Mouse (Mus musculus): ENCODE results near the gene Cast. TPM values are rescaled to one million over a fixed set of nuclear protein-coding genes. Genes with fewer than 3 reads are reported as not detected.
A peak's percentile ranks its signal among the peaks of the same experiment; 100 is the strongest.

Cast gene
- polyA plus RNA-seq, 1 experiment from 2014 or later = 23.0 TPM

DNA sequence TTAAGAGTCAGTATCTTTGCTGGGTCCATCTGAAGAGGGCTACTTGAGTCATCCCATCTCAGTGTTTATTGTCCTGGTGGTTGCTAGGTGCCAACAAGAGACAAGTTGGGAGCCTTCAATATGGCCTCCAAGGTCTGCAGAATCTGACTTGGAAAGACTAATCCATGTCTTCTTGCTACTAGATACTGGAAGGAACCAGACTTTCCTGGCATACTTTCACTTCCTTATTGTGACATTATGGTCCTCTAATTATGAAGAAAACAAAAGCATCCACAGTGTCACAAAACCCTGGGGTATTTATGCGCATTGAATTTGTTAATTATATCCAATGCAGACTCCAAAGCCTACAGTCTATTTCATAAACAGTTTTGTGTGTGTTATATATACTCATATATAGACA lies 7.1 kb upstream of the Cast start:
- DNase-seq (ENCODE audit: low spot score) = no peak
- Histone ChIP-seq H3K4me1 (replicated peaks; ENCODE audit: insufficient read depth, low read length) (no peaks in the 10 kb centered on the region), H3K27ac (no peak overlapping the region), H3K27me3 (ENCODE audit: insufficient read depth, low read length) (no peaks in the 10 kb centered on the region), H3K9me3 (replicated peaks; ENCODE audit: low read length) (no peaks in the 10 kb centered on the region), H3K9ac (ENCODE audit: low read depth, low read length) (no peak overlapping the region), H3K4me2 (ENCODE audit: low read length) (no peak overlapping the region), H3K4me3 (replicated peaks; ENCODE audit: low read depth, low read length) (no peak overlapping the region), H3K36me3 (ENCODE audit: insufficient read depth, low read length) (no peaks in the 10 kb centered on the region)
- ATAC-seq (replicated peaks; ENCODE audit: low FRiP score, low read depth) = no peak
- 90% methylated on average over 1 of the region's 1 CpGs for WGBS
- TF ChIP-seq CTCF (IDR thresholded peaks at IDR 0.05; ENCODE audit: low read depth) = no peak

DNA sequence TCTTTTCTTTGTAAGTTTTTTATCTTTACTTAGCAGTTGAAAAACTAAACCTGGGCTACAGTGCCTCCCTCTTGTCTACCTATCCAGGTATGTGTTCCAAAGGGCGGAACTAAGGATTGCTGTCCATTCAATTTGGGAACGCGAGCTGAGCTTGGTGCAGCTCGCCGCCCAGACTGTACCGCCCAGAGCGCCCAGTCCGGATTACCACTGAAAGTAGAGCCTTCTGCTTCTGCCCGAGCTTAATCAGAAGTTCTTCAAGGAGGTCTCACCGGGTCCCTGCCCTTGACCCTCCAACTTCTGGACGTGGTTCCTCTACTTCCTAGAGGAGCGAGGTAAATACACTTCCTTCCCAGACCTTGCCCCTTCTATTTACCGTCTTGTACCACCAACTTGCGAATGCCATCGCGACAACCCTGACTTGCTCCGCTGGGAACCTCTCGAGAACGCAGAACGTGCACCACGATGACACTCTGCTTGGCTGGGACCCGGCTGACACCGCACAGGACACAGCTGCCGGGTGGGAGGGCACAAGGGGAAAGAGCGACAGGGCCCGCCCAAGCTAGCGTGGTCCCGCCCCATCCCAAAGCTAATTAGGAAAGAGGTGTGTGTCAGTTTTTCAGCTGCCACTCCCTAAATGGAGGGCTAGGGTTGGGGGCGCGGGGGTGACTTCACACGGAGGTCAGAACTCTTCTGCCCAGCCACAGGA lies 1.0 kb downstream of the Cast start:
- Histone ChIP-seq H3K9ac (ENCODE audit: low read depth, low read length) (peak overlapping the region; percentile 82), H3K9me3 (replicated peaks; ENCODE audit: low read length) (no peaks in the 10 kb centered on the region), H3K36me3 (ENCODE audit: insufficient read depth, low read length) (no peaks in the 10 kb centered on the region), H3K27ac (peak overlapping the region; percentile 86), H3K4me2 (ENCODE audit: low read length) (peak overlapping the region; percentile 88), H3K4me1 (replicated peaks; ENCODE audit: insufficient read depth, low read length) (no peaks in the 10 kb centered on the region), H3K4me3 (replicated peaks; ENCODE audit: low read depth, low read length) (peak overlapping the region; percentile 78), H3K27me3 (ENCODE audit: insufficient read depth, low read length) (no peaks in the 10 kb centered on the region)
- TF ChIP-seq CTCF (IDR thresholded peaks at IDR 0.05; ENCODE audit: low read depth) = no peak
- DNase-seq (ENCODE audit: low spot score) (peak; percentile 88), ATAC-seq (replicated peaks; ENCODE audit: low FRiP score, low read depth) (peak; percentile 95)
- WGBS = under 1% methylated on average over 31 of the region's 31 CpGs

DNA sequence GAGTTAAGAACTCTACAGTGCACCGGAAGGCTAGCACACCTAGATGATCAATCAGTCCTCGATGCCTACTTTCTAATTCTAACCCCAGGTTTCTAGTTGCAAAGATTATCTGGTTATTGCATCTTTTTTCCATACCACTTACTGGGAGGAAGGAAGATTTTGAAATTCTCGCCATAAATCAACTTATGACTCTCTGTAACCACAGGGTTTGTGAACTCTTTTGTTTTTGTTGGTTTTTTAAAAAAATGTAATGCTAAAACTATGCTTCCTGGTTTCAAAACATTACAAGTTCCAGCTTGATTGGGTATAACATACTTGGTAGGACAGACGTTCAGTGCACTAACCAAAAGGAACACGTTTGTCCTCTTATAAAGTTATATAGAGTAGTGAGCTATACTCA lies 1.7 kb downstream of the Cast start:
- TF ChIP-seq CTCF (IDR thresholded peaks at IDR 0.05; ENCODE audit: low read depth) = no peak
- no peaks in the 10 kb centered on the region for H3K9me3 ChIP-seq (replicated peaks; ENCODE audit: low read length)
- ATAC-seq (replicated peaks; ENCODE audit: low FRiP score, low read depth) (no peak), DNase-seq (ENCODE audit: low spot score) (peak; percentile 35)
- H3K4me1 ChIP-seq (replicated peaks; ENCODE audit: insufficient read depth, low read length) = no peaks in the 10 kb centered on the region
- H3K27ac ChIP-seq = no peak overlapping the region
- no peaks in the 10 kb centered on the region for H3K27me3 ChIP-seq (ENCODE audit: insufficient read depth, low read length)
- peak overlapping the region; percentile 78; the same call in 1 of the 2 replicates for H3K4me3 ChIP-seq (replicated peaks; ENCODE audit: low read depth, low read length)
- H3K4me2 ChIP-seq (ENCODE audit: low read length) = peak overlapping the region; percentile 88
- no peak overlapping the region for H3K9ac ChIP-seq (ENCODE audit: low read depth, low read length)
- no peaks in the 10 kb centered on the region for H3K36me3 ChIP-seq (ENCODE audit: insufficient read depth, low read length)
- WGBS = 53% methylated on average over 5 of the region's 5 CpGs

DNA sequence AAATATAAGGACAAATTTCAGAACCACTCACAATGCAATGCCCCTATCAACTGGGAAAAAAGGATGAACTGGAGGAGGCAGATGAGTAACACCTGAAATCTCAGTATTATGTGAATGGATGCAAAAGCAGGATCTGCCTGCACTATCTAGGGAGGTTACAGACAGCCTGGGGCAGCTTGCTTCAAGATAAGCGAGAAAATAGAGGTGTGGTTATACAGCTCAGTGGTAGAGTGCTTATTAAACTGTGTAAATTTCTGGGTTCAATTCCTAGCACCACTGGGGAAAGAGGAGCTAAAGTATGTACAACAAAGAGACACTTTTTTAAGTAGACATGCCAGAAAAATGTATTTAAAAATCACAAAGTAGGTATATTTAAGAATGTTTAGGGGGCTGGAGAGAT lies 14.2 kb downstream of the Cast start:
- Histone ChIP-seq H3K36me3 (ENCODE audit: insufficient read depth, low read length) (no peaks in the 10 kb centered on the region), H3K27me3 (ENCODE audit: insufficient read depth, low read length) (no peaks in the 10 kb centered on the region), H3K9me3 (replicated peaks; ENCODE audit: low read length) (no peaks in the 10 kb centered on the region), H3K4me3 (replicated peaks; ENCODE audit: low read depth, low read length) (no peak overlapping the region), H3K4me1 (replicated peaks; ENCODE audit: insufficient read depth, low read length) (no peaks in the 10 kb centered on the region), H3K9ac (ENCODE audit: low read depth, low read length) (no peak overlapping the region), H3K4me2 (ENCODE audit: low read length) (no peak overlapping the region), H3K27ac (no peak overlapping the region)
- ATAC-seq (replicated peaks; ENCODE audit: low FRiP score, low read depth) (no peak), DNase-seq (ENCODE audit: low spot score) (no peak)
- WGBS = 84% methylated on average over 1 of the region's 1 CpGs
- TF ChIP-seq CTCF (IDR thresholded peaks at IDR 0.05; ENCODE audit: low read depth) = no peak

DNA sequence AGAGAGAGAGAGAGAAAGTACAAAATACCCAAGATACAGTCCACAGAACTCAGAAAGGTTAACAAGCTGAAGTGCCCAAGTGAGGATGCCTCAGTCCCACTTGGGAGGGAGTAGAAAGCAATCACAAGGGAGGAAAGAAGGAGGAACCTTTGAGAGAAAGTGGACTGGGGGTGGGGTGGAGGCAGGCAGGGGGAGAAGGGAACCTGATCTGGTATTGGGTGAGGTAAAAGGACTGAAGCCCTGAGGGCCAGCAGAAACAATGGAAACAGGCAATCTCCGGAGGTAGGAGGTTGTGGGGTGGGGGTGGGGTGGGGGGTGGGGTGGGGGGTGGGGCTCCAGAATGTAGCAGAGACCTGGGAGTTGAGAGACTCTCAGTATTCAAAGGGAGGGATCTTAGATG lies 20.9 kb downstream of the Cast start:
- no CpG with 5 or more reads among the region's 1 CpGs for WGBS
- TF ChIP-seq CTCF (IDR thresholded peaks at IDR 0.05; ENCODE audit: low read depth) = no peak
- ATAC-seq (replicated peaks; ENCODE audit: low FRiP score, low read depth) = no peak

DNA sequence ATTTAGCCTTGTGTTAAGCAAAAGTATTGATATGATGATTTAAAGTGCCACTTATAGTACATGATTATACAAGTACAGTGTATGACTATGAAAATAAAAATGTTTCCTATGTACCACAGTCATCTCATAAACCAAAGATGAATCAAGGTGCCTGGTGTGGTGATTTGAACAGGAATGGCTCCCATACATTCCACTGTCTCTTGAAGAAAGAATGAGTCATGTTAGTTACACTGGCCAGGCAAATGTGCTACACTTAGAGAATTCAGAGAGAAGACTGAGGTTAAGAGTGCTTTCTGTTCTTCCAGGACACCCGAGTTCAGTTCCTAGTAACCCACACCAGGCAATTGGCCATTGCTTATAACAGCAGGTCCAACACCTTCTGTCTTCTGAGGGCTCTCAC lies 36.5 kb downstream of the Cast start:
- WGBS = 68% methylated on average over 1 of the region's 1 CpGs
- TF ChIP-seq CTCF (IDR thresholded peaks at IDR 0.05; ENCODE audit: low read depth) = no peak
- ATAC-seq (replicated peaks; ENCODE audit: low FRiP score, low read depth) = no peak

More for the DNA sequence above, 20.9 kb downstream of the Cast start:
- no peak overlapping the region for H3K27ac ChIP-seq
- DNase-seq (ENCODE audit: low spot score) = no peak
- H3K9me3 ChIP-seq (replicated peaks; ENCODE audit: low read length) = no peaks in the 10 kb centered on the region
- H3K9ac ChIP-seq (ENCODE audit: low read depth, low read length) = no peak overlapping the region
- no peak overlapping the region for H3K4me2 ChIP-seq (ENCODE audit: low read length)
- H3K4me3 ChIP-seq (replicated peaks; ENCODE audit: low read depth, low read length) = no peak overlapping the region
- no peaks in the 10 kb centered on the region for H3K36me3 ChIP-seq (ENCODE audit: insufficient read depth, low read length)
- no peaks in the 10 kb centered on the region for H3K4me1 ChIP-seq (replicated peaks; ENCODE audit: insufficient read depth, low read length)
- H3K27me3 ChIP-seq (ENCODE audit: insufficient read depth, low read length) = no peaks in the 10 kb centered on the region

DNA sequence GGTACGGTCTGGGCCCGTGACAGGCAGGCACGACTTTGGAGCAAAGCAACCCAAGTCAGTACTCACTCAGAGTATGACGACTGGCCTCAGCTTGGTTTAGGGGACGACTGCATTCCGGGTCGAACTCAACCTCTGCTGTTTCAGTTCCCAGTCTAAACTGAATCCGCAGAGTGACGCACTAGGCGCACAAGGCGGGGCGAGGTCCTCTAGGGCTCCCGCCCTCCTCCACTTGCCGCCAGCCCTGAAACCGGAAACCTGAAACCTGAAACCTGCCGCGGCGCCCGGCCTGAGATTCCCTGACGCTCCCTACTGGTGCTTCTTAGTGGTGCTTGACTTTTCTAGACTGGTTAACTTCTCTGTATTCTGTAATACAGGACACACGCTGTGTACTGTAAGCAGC lies 38.1 kb downstream of the Cast start:
- peak overlapping the region; percentile 91 for H3K27ac ChIP-seq
- peak; percentile 98 for DNase-seq (ENCODE audit: low spot score)
- peak overlapping the region; percentile 55 for H3K4me3 ChIP-seq (replicated peaks; ENCODE audit: low read depth, low read length)
- peak; percentile 75 for TF ChIP-seq CTCF (IDR thresholded peaks at IDR 0.05; ENCODE audit: low read depth)
- WGBS = under 1% methylated on average over 21 of the region's 21 CpGs
- no peaks in the 10 kb centered on the region for H3K9me3 ChIP-seq (replicated peaks; ENCODE audit: low read length)
- peak overlapping the region; percentile 68 for H3K9ac ChIP-seq (ENCODE audit: low read depth, low read length)
- no peaks in the 10 kb centered on the region for H3K36me3 ChIP-seq (ENCODE audit: insufficient read depth, low read length)
- peak; percentile 100 for ATAC-seq (replicated peaks; ENCODE audit: low FRiP score, low read depth)
- peak overlapping the region; percentile 76 for H3K4me2 ChIP-seq (ENCODE audit: low read length)
- no peaks in the 10 kb centered on the region for H3K4me1 ChIP-seq (replicated peaks; ENCODE audit: insufficient read depth, low read length)
- no peaks in the 10 kb centered on the region for H3K27me3 ChIP-seq (ENCODE audit: insufficient read depth, low read length)

More for the DNA sequence above, 36.5 kb downstream of the Cast start:
- Histone ChIP-seq H3K4me2 (ENCODE audit: low read length) (no peak overlapping the region), H3K4me3 (replicated peaks; ENCODE audit: low read depth, low read length) (no peak overlapping the region), H3K27ac (no peak overlapping the region), H3K27me3 (ENCODE audit: insufficient read depth, low read length) (no peaks in the 10 kb centered on the region), H3K9me3 (replicated peaks; ENCODE audit: low read length) (no peaks in the 10 kb centered on the region), H3K36me3 (ENCODE audit: insufficient read depth, low read length) (no peaks in the 10 kb centered on the region), H3K9ac (ENCODE audit: low read depth, low read length) (no peak overlapping the region), H3K4me1 (replicated peaks; ENCODE audit: insufficient read depth, low read length) (no peaks in the 10 kb centered on the region)
- DNase-seq (ENCODE audit: low spot score) = no peak

Measured in kidney, postnatal 0 days (tissue).